Mouse (Mus musculus) thymus, adult 2 months (tissue): ENCODE measurements around the gene Serpina3c.

ENCODE experiments used
- CTCF ChIP-seq: fragments of 200-500 bp; IDR thresholded peaks from 2 replicates; pipeline ENCODE4 v1.5.1; 2012; ENCODE audit warnings: mild to moderate bottlenecking, control low read depth, low read length, moderate library complexity, borderline replicate concordance; ENCODE audit not compliant: control insufficient read depth, poor library complexity, insufficient read depth; ENCODE audit errors: extremely low read depth
- POLR2A ChIP-seq: fragments of 200-500 bp; IDR thresholded peaks from 2 replicates; pipeline ENCODE4 v1.6.1; 2012; ENCODE audit warnings: mild to moderate bottlenecking, low read length, control low read depth, moderate library complexity; ENCODE audit not compliant: control insufficient read depth, poor library complexity, insufficient read depth; ENCODE audit errors: extremely low read depth

DNA sequence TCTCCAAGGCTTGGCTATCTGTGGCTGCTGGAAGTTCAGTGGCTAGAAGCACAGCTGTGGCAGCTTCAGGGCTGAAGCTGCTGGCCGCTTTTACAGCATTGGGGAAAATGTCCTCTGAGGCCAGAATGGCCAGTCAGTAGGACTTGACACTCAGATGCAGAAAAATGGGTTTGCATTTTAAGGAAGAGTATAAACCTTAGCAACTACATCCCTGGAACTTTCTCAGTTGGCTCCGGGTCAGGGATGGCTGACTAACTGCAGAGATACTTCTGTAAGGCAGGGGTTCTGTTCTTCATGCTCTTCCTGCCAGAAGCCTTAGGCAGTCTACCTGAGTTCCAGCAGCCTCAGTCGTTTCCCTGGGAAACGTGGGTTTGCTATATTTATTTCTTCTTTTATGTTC, 31.4 kb upstream of the Serpina3c start:
- no peak for TF ChIP-seq CTCF
- TF ChIP-seq POLR2A = no peak
